29 mouse cellular contexts compared by ENCODE assay signal in the genomic region with DNA sequence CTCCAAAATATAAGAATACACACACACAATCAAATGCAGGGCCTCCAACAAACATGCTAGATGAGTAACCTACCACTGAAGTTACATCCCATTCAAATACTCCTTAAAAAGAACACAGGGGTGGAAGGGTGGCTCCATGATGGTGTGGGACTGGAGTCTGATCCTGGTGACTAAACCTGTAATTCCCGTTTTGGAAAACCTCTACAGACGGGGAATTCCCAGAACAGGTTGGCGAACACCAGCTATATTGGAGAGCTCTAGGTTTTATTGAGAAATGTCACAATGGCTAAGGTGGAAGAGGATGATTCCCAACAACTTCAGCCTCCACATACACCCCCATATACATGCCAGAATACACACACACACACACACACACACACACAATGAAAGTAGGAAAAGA. TPM values are rescaled to one million over a fixed set of nuclear protein-coding genes. Genes with fewer than 3 reads are reported as not detected.
DNase-seq lines count a peak whose midpoint lies in the region; ATAC-seq and TF ChIP-seq lines count a peak whose summit lies in the region.
"Had no signal": no experiment of that assay in that cellular context is flagged by ENCODE, and none has a peak within 500 bp of the region (broad histone marks: within the 10 kb centered on the region; RNA-seq: fewer than 3 reads in every experiment).

No protein-coding gene starts in this region.

- H3K4me2 ChIP-seq in lung, postnatal 0 days (replicated peaks; ENCODE audit: low read depth, low read length): no peak overlapping the region
- H3K4me2 ChIP-seq: embryonic facial prominence, embryonic 13.5 days; embryonic facial prominence, embryonic 15.5 days; forebrain, embryonic 13.5 days; forebrain, embryonic 15.5 days had no signal

- no peak; the same call in 1 of the 2 replicates for ATAC-seq in lung, postnatal 0 days
- ATAC-seq: activated CD4-positive, CD25-positive, alpha-beta regulatory T cell, adult 4 months; CD4-positive, CD25-positive, alpha-beta regulatory T cell, adult 4 months; forebrain, embryonic 13.5 days; forebrain, embryonic 15.5 days; Patski had no signal

- TF ChIP-seq EP300 in lung, postnatal 0 days (IDR thresholded peaks at IDR 0.05): no peak

- TF ChIP-seq CTCF in lung, postnatal 0 days (IDR thresholded peaks at IDR 0.05): no peak
- TF ChIP-seq CTCF in lung, adult 2 months (IDR thresholded peaks at IDR 0.05; ENCODE audit: insufficient read depth, low read length): no peak
- TF ChIP-seq CTCF in layer of hippocampus, adult 2 months (conservative IDR thresholded peaks at IDR 0.05): no peak

- 47% methylated on average over 3 of the region's 3 CpGs for WGBS in lung, postnatal 0 days
- WGBS in lung, adult 2 months: 63% methylated on average over 3 of the region's 3 CpGs
- 81% methylated on average over 3 of the region's 3 CpGs for WGBS in heart, embryonic 10.5 days

- H3K9me3 ChIP-seq in lung, postnatal 0 days (ENCODE audit: low read length): no peaks in the 10 kb centered on the region
- H3K9me3 ChIP-seq in heart, embryonic 10.5 days: no peaks in the 10 kb centered on the region
- H3K9me3 ChIP-seq: embryonic facial prominence, embryonic 13.5 days; embryonic facial prominence, embryonic 15.5 days; forebrain, embryonic 13.5 days; forebrain, embryonic 15.5 days; G1E had no signal

- no peak for TF ChIP-seq POLR2A in lung, adult 2 months (IDR thresholded peaks at IDR 0.05; ENCODE audit: borderline replicate concordance, extremely low read depth, low read depth, low read length)

- H3K27ac ChIP-seq in lung, postnatal 0 days (ENCODE audit: low read length): no peak overlapping the region
- no peak overlapping the region for H3K27ac ChIP-seq in layer of hippocampus, adult 2 months
- no peak overlapping the region for H3K27ac ChIP-seq in heart, embryonic 10.5 days
- H3K27ac ChIP-seq: embryonic facial prominence, embryonic 13.5 days; embryonic facial prominence, embryonic 15.5 days; forebrain, embryonic 13.5 days; forebrain, embryonic 15.5 days had no signal

- H3K4me3 ChIP-seq in lung, postnatal 0 days (ENCODE audit: low read depth, low read length): no peak overlapping the region
- no peak overlapping the region for H3K4me3 ChIP-seq in lung, adult 2 months (replicated peaks; ENCODE audit: extremely low read depth, low read depth, low read length)
- no peak overlapping the region for H3K4me3 ChIP-seq in layer of hippocampus, adult 2 months
- H3K4me3 ChIP-seq in heart, embryonic 10.5 days: no peak overlapping the region
- H3K4me3 ChIP-seq: embryonic facial prominence, embryonic 13.5 days; embryonic facial prominence, embryonic 15.5 days; erythroblast, embryonic 14.5 days; forebrain, embryonic 13.5 days; forebrain, embryonic 15.5 days had no signal

- no peaks in the 10 kb centered on the region for H3K36me3 ChIP-seq in lung, postnatal 0 days (ENCODE audit: insufficient read depth, low read length)
- H3K36me3 ChIP-seq in heart, embryonic 10.5 days: no peaks in the 10 kb centered on the region
- H3K36me3 ChIP-seq: embryonic facial prominence, embryonic 13.5 days; embryonic facial prominence, embryonic 15.5 days; forebrain, embryonic 15.5 days had no signal

- peak; percentile 52 for DNase-seq in lung, postnatal 0 days (ENCODE audit: low spot score)
- DNase-seq in lung, adult 2 months: no peak
- DNase-seq in lung, postnatal 36 days: peak; percentile 33
- no peak for DNase-seq in lung, postnatal 14 days
- peak; percentile 15 for DNase-seq in brain, adult 2 months (ENCODE audit: low read depth, low spot score)
- peak; percentile 56 for DNase-seq in gonadal fat pad, adult 2 months (ENCODE audit: low read depth)
- DNase-seq in layer of hippocampus, adult 2 months (ENCODE audit: low spot score in 2 of 2): no peak
- DNase-seq in heart, embryonic 10.5 days (ENCODE audit: low spot score): no peak
- DNase-seq: adrenal gland, adult 8-10 months; adrenal gland, postnatal 14 days; adrenal gland, postnatal 36 days; B cell, adult 2 months; cerebellum, adult 11 months; cerebellum, adult 18-20 months; cerebellum, adult 8-10 months; cerebellum, adult 9-11 months; cerebellum, postnatal 14 days; cerebellum, postnatal 36 days; embryo, embryonic 11 days had no signal

- peaks cover 5% of the 10 kb centered on the region; the same call in 1 of the 2 replicates for H3K4me1 ChIP-seq in lung, postnatal 0 days (ENCODE audit: insufficient read depth, low read depth, low read length)
- peaks cover 6% of the 10 kb centered on the region for H3K4me1 ChIP-seq in lung, adult 2 months (ENCODE audit: control insufficient read depth, insufficient read depth, low read length)
- H3K4me1 ChIP-seq in heart, embryonic 10.5 days: peaks cover 13% of the 10 kb centered on the region
- H3K4me1 ChIP-seq: forebrain, embryonic 13.5 days; forebrain, embryonic 15.5 days had no signal

- H3K27me3 ChIP-seq in lung, postnatal 0 days (replicated peaks; ENCODE audit: insufficient read depth, low read length): no peaks in the 10 kb centered on the region
- no peaks in the 10 kb centered on the region for H3K27me3 ChIP-seq in heart, embryonic 10.5 days (ENCODE audit: insufficient read depth, poor library complexity, severe bottlenecking)
- H3K27me3 ChIP-seq: CH12.LX; embryonic facial prominence, embryonic 13.5 days; embryonic facial prominence, embryonic 15.5 days; forebrain, embryonic 13.5 days; forebrain, embryonic 15.5 days; Patski had no signal

- H3K9ac ChIP-seq in lung, postnatal 0 days (replicated peaks; ENCODE audit: low read depth): no peak overlapping the region
- H3K9ac ChIP-seq: embryonic facial prominence, embryonic 13.5 days; embryonic facial prominence, embryonic 15.5 days; forebrain, embryonic 13.5 days; forebrain, embryonic 15.5 days had no signal

RNA-seq across cellular contexts. Expression of gene Tlk1, which starts 14.1 kb away (rescaled TPM):
- 23.7 and 27.8 TPM in 2 replicates for polyA plus RNA-seq in lung, postnatal 0 days (2015; fragmentation: Nextera tagmentation; extraction: Ambion mirVana)
- 8.8 and 12.3 TPM in 2 replicates for polyA plus RNA-seq in lung, adult 2 months (2012; rRNA removed)
- polyA plus RNA-seq in gonadal fat pad, adult 2 months (2012; rRNA removed): 14.1 and 19.8 TPM in 2 replicates
- 10 to 100 TPM; 74.0 to 83.3 TPM for total RNA-seq in layer of hippocampus, adult 2 months (2021)
- polyA plus RNA-seq in heart, embryonic 10.5 days (2016; fragmentation: Nextera tagmentation; extraction: Ambion mirVana): 26.4 and 28.3 TPM in 2 replicates

Comparison
In these comparisons a context has a peak if more than half of its experiments do, and no peak if none do; other contexts are left out.
1. DNase-seq: peak in lung, postnatal 0 days (single experiment), lung, postnatal 36 days (single experiment), brain, adult 2 months (single experiment) and gonadal fat pad, adult 2 months (single experiment); none in lung, adult 2 months (single experiment), lung, postnatal 14 days (single experiment), layer of hippocampus, adult 2 months (0 of 2) and heart, embryonic 10.5 days (single experiment).